Mouse (Mus musculus) v-Abl transformed pro-B cells (cell line): ENCODE data around the gene Shroom3.

Experiments used
- in situ Hi-C, 2 experiments: fragments of 400-800 bp; cut with MboI; formaldehyde crosslinking; loops; one replicate each; pipeline ENCODE4 v1.15.1; 2025; ENCODE audit not compliant: unreplicated experiment in 2 of 2

Shroom3 gene

GRCm38 (mm10) chr5:92841474-92841873, 158.2 kb downstream of the Shroom3 start:
- in situ Hi-C loops = no loop called here

- in situ Hi-C loops = no loop called here
Measured at GRCm38 (mm10) chr5:92842417-92842816, 159.2 kb downstream of the Shroom3 start.

DNA sequence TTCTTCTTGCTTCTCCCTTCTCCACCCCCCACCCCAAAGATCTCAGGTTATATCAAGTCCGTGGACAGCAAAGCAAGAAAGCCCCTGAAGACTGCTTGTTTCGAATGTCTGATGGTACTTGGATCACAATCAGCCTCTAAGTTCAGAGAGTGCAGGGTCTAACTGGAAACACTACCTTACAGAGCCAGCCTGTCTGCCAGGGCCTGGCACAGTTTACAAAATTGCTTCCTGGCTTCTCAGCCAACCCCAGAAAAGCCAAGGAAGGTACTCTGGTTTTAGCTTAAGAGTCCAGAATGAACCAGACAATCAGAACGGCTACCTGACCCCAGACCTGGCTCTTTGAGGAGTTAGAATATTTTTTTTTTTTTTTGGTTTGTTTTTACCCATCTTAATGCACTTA, 159.6 kb downstream of the Shroom3 start:
- in situ Hi-C loops = no loop called here

- in situ Hi-C loops = no loop called here
Measured at GRCm38 (mm10) chr5:92843850-92844785, 160.9 kb downstream of the Shroom3 start.

- in situ Hi-C loops = no loop called here
Measured at GRCm38 (mm10) chr5:92849743-92850142, 166.5 kb downstream of the Shroom3 start.

DNA sequence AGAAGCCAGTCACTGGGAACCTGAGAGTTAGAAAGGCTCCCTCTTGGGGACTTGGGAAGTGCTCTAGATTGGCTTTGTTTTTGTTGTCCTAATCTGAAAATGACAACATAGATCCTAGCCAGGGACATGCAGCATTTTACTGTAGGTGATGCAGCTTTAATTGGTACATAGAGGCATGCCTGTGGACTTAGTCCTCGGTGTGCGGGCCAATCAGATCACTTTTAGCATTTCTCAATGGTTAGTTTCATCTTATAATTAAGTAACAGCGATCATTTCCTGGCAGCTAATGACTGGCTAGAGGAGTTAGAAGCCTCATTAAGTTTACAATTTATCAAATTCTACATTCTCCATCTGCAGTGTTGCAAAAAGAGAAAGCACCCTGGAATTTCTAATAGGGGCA, 167.7 kb downstream of the Shroom3 start:
- in situ Hi-C loops = no loop called here

DNA sequence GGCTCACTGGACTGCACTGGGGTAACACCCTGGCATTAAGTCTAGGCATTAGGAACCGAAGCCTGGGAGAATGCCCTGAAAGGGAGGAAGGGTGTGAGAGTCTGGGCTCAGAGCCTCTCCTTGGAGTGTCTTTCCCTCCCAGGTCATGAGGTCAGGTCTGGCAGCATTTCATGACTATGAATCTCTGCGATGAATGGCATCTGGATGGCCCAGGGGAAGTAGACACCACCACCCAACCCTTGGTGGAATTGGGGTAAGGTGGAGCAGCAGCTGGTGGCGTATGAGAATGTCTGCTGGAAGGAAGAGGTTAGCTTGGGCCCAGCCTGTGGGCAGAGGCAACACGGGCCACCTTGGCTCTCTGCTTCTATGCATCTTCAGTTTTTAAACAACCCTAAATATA, 171.7 kb downstream of the Shroom3 start:
- in situ Hi-C loops = no loop called here

GRCm38 (mm10) chr5:92856346-92856745, 173.1 kb downstream of the Shroom3 start:
- in situ Hi-C loops = no loop called here

- in situ Hi-C loops = no loop called here
Measured at GRCm38 (mm10) chr5:92857177-92857576, 173.9 kb downstream of the Shroom3 start.

DNA sequence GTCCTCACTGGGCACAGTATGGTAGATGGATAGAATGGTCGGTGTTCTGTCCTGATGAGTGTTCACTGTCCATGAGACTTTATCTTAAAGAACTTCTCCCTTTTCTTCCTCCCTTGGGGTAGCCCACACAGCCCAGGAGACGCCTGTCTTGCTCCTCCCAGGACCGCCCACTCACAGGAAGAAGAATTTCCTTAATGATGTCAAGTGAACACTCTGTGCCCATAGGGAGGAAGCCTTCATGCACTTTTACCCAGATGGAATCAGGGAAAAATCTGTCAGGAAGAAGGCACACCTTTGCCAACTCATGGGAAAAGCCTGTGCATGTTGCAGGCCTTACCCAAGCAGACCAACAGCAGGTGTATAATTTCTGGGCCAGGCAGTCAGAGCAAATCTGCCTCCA, 174.9 kb downstream of the Shroom3 start:
- in situ Hi-C loops = no loop called here

DNA sequence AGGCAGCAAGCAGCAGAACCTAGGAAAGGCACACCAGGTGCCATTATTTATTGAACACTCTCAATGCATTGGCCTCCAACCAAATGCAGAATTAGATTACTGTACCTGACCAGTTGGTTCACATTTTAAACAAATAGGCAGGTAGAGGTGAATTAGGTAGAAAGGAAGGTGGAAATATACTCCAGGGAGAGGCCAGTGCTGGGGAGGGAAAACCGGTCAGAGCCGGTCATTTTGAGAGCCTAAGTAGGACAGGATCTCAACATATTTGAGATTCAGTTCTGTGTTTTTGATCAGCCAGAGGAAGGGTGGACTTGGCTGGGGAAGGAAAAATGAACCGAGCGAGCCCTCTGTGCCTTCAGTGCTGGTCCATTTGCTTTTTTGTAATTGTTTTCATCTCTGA, 175.3 kb downstream of the Shroom3 start:
- in situ Hi-C loops = no loop called here

DNA sequence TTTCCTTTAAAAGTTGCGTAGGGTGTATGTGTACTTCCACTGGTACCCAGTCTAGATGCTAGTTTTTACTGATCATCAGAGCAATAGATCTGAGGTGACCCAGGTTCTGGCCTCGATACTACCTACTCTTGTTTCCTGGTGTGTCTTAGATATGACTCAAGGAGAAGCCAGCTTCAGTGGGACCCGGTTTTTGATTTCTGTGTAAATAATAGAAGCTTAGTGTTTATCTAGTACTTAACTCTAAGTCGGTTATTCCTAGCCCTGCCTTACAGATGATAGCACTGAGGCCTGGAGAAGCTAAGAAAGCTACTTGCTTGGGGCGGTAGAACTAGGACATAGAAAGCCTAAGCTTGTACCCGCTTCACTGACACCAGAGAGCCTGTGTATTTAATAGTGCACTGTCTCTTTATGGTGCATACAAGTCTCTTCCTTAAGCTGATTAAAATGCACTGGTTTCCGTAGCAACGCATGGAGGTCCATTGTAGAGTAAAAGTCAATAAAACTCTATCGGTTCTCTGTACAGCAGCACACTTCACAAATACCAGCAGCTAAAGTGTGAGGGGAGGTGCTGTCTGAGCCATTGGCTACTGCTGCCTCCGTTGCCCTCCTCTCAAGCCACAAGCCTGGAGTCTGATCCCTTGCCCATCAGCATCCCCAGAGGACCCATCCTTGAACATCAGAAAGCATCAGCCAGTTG, 178.3 kb downstream of the Shroom3 start:
- in situ Hi-C loops = no loop called here

GRCm38 (mm10) chr5:92865090-92865489, 181.9 kb downstream of the Shroom3 start:
- in situ Hi-C loops = no loop called here

DNA sequence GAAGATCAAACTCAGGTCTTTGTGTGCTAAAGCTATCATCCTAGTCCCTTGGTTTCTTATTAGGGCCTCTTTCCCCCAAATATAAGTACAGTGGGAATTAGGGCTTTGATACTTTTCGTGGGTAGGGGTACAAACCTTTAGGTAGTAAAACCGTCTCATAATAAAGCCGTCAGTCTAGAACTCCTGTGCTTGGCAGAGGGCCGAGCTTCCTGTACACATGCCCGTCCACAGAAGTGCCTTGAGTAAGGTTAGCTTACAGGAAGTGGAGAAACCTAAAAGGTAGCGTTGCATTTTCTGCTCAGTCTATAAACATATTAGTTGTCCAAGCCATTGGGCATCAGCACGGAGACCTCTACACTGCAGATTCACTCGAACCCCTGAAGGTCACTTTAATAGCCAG, 183.3 kb downstream of the Shroom3 start:
- in situ Hi-C loops = no loop called here

DNA sequence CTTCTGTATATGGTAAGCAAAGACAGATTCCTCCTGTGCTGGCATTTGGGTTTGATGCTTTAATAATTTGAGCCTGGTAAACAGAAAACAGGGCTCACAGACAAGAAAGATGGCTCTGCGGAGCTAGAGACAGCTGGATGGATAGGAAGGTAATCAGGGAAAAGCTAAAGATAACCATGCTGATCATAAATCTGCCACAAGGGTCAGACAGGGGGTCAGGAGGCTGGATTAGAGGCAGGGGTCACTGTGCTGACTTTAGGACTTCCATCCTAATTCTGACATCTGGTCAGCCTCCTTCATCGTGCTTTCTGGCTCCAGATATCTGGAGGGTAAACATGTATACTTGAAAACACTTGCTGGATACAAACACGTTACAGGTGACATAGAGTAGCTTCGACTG, 184.0 kb downstream of the Shroom3 start:
- in situ Hi-C loops = no loop called here

DNA sequence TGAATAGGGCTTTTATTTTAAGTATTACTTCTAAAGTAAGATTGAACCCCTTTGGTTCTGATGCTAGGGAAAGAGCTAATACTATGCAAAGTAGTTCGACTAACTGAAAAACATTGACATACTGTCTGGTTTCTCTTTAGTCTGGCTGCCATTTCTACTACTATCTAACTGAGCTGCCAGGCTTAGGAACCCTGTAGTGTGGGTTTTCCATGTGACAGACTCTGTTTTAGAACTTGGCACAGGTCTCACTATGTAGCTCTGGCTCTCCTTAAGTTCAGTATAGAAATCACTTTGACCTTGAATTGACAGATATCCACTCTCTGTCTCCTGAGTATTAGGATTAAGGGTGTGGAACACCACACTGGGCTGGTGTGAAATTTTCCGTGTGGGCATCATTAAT, 185.0 kb downstream of the Shroom3 start:
- in situ Hi-C loops = no loop called here

DNA sequence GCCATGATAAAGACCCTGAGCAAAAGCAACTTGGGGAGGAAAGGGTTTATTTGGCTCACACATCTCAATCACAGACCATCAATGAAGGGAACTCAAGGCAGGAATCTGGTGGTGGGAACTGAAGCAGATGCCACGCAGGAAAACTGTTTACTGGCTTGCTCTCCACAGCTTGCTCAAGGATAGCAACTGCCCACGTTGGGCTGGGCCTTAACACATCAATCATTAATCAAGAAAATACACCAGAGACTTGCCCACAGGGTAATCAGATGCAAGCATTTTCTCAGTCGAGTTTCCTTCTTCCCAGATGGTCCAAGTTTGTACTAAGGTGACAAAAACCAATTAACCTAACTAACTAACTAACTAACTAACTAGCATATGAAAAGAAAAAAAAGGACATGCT, 187.8 kb downstream of the Shroom3 start:
- in situ Hi-C loops = no loop called here

DNA sequence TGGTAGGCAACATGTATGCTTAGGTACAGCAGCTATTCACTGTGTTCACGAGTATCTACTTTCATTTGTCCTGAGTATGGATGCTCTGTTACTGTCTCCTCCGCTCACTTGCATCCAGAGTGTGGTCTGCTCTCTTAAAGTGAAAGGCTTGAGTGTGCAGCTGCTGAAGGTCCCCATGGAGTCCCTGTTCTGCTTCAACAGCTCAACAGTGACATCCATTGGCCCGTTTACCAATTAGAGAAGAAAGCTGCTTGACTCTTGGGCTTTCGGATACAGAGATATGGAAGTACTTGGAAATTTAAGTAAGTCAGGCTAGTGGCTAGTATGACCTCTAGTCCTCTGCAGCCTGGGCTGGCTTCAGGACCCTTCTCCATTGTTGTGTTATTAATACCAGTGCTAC, 188.9 kb downstream of the Shroom3 start:
- in situ Hi-C loops = no loop called here

DNA sequence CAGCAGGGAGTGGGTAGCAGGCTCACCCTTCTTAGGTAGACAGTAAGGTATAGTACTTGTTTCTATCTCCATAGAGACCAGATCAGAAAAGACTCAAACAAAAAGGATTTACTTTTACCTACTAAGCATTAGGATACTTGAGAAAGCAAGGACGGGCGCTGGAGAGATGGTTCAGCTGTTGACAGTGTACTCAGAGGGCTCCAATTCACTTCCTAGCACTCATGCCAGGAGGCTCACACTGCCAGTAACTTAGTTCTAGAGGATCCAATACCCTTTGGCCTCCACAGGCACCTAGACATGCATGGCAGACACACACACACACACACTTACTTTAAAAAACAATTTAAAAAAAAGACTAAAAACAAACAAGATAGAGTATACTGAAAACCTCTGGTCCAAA, 189.8 kb downstream of the Shroom3 start:
- in situ Hi-C loops = no loop called here

DNA sequence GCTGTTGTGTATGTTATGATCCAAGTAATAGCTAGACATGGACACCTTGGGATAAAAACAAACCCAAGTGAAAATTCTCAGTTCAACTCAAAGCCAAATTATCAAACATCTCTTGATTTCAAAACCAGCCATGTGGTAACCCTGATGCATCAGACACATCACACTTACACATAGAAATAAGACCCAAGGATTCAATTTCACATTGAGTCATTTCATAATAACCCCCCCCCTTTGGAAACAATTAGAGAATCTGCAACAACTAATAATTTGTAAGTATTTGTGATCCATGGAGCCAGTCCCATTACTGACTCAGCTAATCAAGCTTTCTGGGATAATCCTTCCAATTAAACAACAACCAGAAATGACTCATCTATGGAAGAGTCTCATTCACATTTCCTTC, 190.3 kb downstream of the Shroom3 start:
- in situ Hi-C loops = no loop called here

GRCm38 (mm10) chr5:92875836-92876235, 192.6 kb downstream of the Shroom3 start:
- in situ Hi-C loops = no loop called here

DNA sequence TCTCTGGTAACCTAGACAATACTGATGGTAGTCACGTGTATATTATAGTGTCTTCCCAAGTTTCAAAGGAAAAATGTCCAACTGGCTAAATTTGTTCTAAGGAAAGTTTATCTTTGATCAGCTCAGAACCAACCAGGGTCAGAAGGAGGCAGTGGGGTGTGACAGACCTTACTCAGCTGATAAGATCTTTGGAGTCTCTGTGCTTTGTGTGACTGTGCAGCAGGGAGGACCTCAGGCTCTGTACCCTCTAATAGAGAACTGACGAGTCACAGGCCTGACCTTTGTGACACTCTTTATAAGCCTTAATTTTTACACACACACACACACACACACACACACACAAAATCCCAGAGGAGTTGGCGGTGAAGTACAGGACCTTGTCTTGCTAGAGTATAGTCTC, 193.9 kb downstream of the Shroom3 start:
- in situ Hi-C loops = no loop called here
